Mouse (Mus musculus): ENCODE measurements around the gene Foxl1.

Foxl1 gene

DNA sequence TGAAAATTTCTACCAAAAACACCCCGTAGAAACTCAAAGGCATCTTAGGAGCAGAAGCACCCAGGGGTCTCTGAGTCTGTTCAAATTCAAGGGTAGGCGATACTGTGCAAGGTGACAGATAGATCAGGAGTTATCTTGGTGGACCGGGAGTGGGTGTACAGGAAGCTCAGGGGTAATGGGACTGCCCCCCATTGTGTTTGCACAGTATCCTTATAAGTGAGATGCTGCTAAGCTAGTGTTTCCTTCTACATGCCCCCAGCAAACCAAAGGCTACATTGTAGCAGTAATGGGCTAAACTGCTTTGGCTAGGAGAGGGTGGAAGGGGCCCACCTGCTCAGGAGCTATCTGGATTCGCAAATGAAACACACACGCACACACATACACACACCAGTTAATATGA lies 33.7 kb downstream of the Foxl1 start:
- DNase-seq (ENCODE audit: low read depth, low spot score) = no peak
- Histone ChIP-seq H3K27me3 (ENCODE audit: control insufficient read depth, insufficient read depth, low read length, poor library complexity, severe bottlenecking) (no peaks in the 10 kb centered on the region), H3K36me3 (ENCODE audit: control insufficient read depth, insufficient read depth, low read length, poor library complexity, severe bottlenecking) (no peaks in the 10 kb centered on the region)

DNA sequence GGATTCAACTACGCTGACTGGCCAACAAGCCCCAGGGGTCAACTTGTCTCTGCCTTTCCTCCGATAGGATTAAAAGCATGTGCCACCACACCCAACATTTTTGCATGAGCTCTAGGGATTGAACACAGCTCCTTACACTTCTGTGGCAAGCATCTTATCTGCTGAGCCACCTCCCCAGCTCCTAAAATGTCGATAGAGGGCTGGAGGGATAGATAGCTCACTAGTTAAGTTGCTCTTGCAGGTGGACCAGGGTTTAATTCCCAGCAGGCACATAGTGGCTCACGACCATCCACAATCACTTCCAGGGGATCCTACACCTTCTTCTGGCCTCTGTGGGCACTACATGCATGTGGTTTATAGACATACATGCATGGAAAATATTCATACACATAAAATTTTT lies 34.7 kb downstream of the Foxl1 start:
- H3K36me3 ChIP-seq (ENCODE audit: control insufficient read depth, insufficient read depth, low read length, poor library complexity, severe bottlenecking) = no peaks in the 10 kb centered on the region
- H3K27me3 ChIP-seq (ENCODE audit: control insufficient read depth, insufficient read depth, low read length, poor library complexity, severe bottlenecking) = no peaks in the 10 kb centered on the region
- DNase-seq (ENCODE audit: low read depth, low spot score) = no peak

DNA sequence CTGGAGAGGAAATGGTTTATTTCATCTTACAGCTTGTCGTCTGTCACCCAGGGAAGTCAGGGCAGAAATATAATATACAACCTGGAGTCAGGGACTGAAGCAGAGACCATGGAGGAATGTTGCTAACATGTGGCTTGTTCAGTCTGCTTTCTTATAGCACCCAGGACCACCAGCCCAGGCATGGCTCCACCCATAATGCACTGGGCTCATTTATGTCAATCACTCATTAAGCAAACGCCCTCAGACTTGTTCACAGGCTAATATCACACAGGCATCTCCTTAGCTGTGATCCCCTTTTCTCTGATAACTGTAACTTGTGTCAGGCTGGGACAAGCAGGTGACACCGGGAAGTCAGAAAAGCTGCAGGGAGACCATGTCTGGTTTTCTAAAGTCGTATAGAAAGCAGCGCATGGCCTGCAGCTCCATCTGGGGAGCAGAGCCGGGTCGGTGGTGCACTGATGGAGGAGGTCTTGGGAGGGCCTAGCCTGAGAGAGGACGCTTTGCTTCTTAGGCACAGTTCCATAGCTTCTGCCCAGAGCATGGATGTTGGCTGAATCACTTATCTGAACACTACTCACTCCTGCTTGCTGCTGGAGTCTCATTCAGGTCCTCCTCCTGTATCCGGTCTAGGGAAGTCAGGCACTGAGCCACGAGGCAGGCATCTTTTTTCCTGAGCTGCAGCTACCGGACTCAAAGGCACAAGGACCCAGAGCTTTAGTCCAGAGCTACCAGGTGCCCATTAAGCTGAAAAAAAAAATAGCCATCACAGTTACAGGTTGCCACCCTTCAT lies 35.4 kb downstream of the Foxl1 start:
- Histone ChIP-seq H3K27me3 (ENCODE audit: control insufficient read depth, insufficient read depth, low read length, poor library complexity, severe bottlenecking) (no peaks in the 10 kb centered on the region), H3K36me3 (ENCODE audit: control insufficient read depth, insufficient read depth, low read length, poor library complexity, severe bottlenecking) (no peaks in the 10 kb centered on the region)
- no peak for DNase-seq (ENCODE audit: low read depth, low spot score)

DNA sequence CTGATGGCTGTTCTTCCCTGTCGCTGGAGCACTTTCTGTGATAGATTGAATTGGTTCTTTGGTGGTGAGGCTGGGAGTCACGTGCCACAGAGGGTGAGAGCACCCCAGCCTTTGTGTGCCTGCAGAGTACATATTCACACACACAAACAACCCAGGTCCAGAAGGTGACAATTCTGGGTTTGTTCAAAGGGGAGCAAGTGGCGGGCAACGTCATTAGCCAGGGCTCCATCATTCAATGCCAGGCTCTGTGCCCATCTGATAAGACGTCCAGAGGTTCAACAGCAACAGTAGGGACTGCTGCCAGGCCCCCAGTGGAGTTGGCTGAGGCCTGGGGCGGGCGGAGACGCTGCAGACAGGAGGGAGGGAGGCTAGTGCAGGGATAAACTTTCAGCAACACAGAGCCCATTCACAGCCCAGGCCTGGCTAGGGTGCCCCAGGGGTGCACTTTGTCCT lies 36.3 kb downstream of the Foxl1 start:
- Histone ChIP-seq H3K36me3 (ENCODE audit: control insufficient read depth, insufficient read depth, low read length, poor library complexity, severe bottlenecking) (no peaks in the 10 kb centered on the region), H3K27me3 (ENCODE audit: control insufficient read depth, insufficient read depth, low read length, poor library complexity, severe bottlenecking) (no peaks in the 10 kb centered on the region)
- no peak for DNase-seq (ENCODE audit: low read depth, low spot score)

DNA sequence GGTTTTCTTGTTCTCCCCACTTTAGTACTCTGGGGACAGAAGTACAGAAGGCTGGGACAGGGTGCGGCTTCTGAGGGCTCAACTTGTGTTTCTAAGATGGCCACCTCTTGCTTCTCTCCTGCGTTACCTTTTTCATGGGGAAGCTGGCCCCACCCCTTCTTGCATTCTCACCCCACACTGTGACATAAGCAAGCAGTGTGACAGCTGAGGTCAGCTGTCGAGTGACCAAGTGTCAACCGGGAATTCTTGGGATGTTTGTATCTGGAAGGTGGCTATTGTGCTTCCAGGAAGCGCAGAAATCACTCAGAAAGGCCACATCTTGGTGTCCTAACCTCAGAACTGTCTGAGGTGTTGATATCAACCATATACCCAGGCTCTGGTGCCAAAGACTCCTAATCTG lies 40.3 kb downstream of the Foxl1 start:
- no peaks in the 10 kb centered on the region for H3K36me3 ChIP-seq (ENCODE audit: control insufficient read depth, insufficient read depth, low read length, poor library complexity, severe bottlenecking)
- no peaks in the 10 kb centered on the region for H3K27me3 ChIP-seq (ENCODE audit: control insufficient read depth, insufficient read depth, low read length, poor library complexity, severe bottlenecking)
- DNase-seq (ENCODE audit: low read depth, low spot score) = no peak

DNA sequence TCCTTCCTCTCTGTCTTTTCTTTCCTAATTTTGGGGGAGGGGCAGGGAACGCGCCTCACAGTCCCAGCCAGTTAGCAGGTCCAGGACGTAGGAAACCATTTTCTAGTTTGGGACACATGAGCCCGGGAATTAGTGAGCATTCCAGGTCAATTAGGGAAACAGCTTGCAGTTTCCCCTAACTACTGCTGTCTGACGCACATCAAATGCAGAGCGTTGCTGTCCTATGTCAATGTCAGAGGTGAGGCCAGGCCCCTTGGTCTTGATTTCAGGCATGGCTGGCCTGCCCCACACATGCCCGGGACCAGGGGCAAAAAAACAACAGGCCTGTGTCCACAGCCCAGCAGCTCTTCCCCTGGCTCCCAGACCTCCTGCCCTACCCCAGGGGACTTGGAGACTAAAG lies 42.4 kb downstream of the Foxl1 start:
- Histone ChIP-seq H3K27me3 (ENCODE audit: control insufficient read depth, insufficient read depth, low read length, poor library complexity, severe bottlenecking) (no peaks in the 10 kb centered on the region), H3K36me3 (ENCODE audit: control insufficient read depth, insufficient read depth, low read length, poor library complexity, severe bottlenecking) (no peaks in the 10 kb centered on the region)
- no peak for DNase-seq (ENCODE audit: low read depth, low spot score)

DNA sequence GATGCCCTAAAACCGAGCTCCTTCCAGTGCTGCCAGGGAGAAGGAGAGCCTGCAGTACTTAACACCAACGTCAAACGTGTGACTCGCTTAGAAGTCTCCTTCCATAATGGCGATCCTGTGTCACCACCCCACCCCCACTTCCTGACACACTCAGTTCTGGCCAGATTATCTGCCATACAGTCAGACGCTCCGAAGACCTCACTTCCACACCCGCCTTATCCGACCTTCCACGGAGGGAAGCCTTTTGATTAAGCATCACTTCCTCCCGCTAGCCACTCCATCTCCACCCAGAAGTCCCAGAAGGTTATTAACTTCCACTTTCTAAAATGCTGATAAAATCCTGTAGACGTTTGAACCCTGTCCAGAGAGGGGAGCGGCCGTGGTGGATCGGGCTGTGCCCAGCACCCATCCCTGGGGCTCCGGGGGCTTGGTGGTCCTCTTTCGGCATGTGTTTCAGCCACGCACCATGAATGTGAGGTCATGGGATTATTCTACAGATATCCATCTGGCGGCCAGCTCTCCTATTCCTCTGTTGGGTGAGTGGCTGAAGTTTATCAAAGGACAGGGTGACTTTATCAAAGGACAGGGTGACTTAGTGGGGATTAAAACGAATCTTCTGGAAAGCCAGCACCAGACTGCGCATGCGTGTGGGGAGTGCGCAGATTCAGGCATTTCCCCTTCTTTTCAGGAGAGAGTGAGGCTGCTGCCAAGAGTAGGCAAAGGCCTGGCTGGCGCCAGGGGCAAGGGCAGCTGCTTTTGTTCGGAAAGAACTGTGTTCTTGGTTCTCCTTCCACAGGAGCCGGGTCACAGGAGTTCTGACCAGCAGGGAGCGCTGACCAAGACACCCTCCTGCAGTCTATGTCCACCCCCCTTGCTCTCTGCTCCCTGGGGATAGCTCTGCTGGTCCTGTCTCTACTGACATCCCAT lies 43.1 kb downstream of the Foxl1 start:
- Histone ChIP-seq H3K36me3 (ENCODE audit: control insufficient read depth, insufficient read depth, low read length, poor library complexity, severe bottlenecking) (no peaks in the 10 kb centered on the region), H3K27me3 (ENCODE audit: control insufficient read depth, insufficient read depth, low read length, poor library complexity, severe bottlenecking) (no peaks in the 10 kb centered on the region)
- DNase-seq (ENCODE audit: low read depth, low spot score) = no peak

DNA sequence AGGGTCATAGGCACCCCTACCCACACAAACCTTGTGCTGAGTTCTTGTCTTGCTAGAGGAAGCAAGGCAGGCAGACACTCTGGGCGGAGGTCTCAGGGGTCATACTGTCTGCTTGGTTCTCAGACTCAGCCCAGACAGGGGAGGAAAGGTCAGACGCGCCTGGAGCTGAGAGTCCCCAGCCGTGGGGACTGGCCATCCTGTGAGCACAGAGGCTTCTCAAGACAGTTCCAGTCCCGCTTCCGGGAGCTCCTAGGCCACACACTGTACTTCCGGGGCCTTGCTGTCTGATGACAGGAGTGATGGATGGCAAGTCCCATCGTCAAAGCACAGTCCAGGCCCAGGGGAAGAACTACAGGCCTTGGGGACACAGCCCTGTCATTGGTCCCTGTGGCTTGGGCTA lies 44.8 kb downstream of the Foxl1 start:
- DNase-seq (ENCODE audit: low read depth, low spot score) = no peak
- Histone ChIP-seq H3K36me3 (ENCODE audit: control insufficient read depth, insufficient read depth, low read length, poor library complexity, severe bottlenecking) (no peaks in the 10 kb centered on the region), H3K27me3 (ENCODE audit: control insufficient read depth, insufficient read depth, low read length, poor library complexity, severe bottlenecking) (no peaks in the 10 kb centered on the region)

DNA sequence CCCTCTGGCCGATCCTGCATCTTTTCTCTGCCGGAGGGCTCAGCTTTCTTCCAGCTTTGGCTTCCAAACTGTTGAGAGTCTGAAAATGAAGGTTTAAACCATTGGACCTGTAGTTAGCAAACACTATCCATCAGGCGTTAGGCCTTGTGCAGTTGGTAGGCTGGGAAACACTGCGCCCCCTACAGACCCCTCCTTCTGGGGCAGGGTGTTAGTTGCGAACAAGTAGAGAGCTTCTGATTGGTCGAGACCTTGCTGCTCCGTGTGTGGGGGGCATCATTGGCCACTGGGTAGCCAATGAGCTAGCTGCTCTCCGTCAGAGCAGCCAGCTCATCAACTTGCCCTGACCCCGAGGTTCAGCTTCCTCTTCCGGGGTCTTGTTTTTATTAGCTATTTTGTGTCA lies 46.4 kb downstream of the Foxl1 start:
- no peaks in the 10 kb centered on the region for H3K36me3 ChIP-seq (ENCODE audit: control insufficient read depth, insufficient read depth, low read length, poor library complexity, severe bottlenecking)
- no peak for DNase-seq (ENCODE audit: low read depth, low spot score)

DNA sequence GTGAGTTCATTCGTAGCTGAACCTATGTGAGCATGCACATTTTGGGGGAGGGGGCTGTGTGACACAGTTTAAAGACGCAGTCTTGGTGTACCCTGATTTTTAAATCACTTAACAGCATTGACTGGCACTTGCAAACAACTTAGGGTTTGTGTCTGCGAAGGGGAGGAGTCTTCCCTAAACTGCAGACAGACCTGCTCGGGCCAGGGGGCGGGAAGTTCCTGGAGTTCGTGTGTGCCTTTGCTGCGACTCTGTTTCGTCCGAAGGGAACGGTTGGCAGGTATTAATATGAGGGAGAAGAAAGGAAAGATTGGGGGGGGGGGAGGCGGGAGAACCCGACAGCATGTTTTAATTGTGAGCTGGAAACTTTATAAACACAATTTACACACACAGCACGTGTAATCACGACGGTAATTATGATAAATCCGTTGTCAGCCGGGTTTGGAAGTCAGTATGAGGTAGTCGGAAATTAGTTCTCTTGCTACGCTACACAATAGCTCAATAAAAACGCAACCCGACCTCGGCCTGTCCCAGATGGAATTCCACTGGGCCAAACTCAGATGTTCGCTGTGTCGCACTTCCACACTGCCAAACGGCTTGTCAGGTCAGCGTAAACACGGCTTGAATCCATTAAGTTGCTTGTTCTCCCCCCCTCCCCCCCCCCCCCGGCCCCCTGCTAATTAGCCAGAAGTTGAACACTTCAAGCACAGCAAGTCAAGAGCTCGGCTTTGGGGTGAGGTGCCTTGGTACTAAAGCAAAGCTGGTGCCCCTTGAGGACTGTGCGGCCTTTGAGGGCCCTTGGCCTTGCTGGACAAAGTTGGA lies 47.2 kb downstream of the Foxl1 start:
- Histone ChIP-seq H3K27me3 (ENCODE audit: control insufficient read depth, insufficient read depth, low read length, poor library complexity, severe bottlenecking) (no peaks in the 10 kb centered on the region), H3K36me3 (ENCODE audit: control insufficient read depth, insufficient read depth, low read length, poor library complexity, severe bottlenecking) (no peaks in the 10 kb centered on the region)
- no peak for DNase-seq (ENCODE audit: low read depth, low spot score)

More for the DNA sequence above, 46.4 kb downstream of the Foxl1 start:
- no peaks in the 10 kb centered on the region for H3K27me3 ChIP-seq (ENCODE audit: control insufficient read depth, insufficient read depth, low read length, poor library complexity, severe bottlenecking)

DNA sequence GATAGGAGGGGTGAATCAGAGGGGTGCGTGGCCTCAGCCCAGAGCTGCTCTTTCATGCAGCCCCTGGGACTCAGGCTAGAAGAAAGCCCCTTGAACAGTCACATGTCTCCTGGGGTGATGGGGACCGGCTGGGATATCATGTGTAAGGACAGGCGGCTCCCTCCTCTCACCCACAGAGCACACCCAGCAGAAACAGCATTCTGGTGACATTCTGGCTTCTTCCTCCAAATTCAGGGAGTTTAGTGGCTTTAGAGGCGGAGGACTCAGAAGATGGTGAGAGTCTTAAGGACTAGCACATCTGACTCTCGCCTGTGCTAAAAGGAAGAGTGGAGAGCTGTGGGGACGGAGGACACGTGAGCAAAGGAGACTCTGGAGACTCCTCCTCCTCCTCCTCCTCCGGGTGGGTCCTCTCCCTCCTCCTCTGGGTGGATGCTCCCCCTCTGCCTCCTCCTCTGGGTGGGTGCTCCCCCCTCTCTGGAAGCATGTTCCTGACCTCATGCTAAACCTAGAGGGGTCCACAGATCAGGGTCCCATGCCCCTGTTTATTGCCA lies 47.9 kb downstream of the Foxl1 start:
- H3K36me3 ChIP-seq (ENCODE audit: control insufficient read depth, insufficient read depth, low read length, poor library complexity, severe bottlenecking) = no peaks in the 10 kb centered on the region
- H3K27me3 ChIP-seq (ENCODE audit: control insufficient read depth, insufficient read depth, low read length, poor library complexity, severe bottlenecking) = no peaks in the 10 kb centered on the region
- no peak for DNase-seq (ENCODE audit: low read depth, low spot score)

DNA sequence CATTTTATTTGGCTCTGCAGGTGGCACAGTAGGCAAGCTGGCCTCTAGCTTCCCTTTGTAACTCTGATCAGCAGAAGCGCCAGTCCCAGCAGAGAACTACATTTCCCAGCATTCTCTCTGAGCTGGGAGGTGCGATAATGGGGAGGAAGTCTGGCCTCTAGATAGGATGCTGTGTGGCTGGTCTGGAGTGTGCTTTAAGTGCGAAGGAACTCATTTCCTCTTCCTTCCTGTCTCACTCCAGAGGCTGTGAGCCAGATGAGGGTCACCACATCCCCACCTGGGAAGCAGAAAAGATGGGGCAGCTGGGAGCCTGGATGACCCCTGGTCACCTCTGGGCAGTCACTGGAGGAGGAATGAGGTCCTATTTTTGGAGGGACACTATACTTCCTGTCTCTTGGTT lies 48.6 kb downstream of the Foxl1 start:
- DNase-seq (ENCODE audit: low read depth, low spot score) = no peak
- Histone ChIP-seq H3K27me3 (ENCODE audit: control insufficient read depth, insufficient read depth, low read length, poor library complexity, severe bottlenecking) (no peaks in the 10 kb centered on the region), H3K36me3 (ENCODE audit: control insufficient read depth, insufficient read depth, low read length, poor library complexity, severe bottlenecking) (no peaks in the 10 kb centered on the region)
